Mouse (Mus musculus) ES-E14 (cell line): ENCODE results near the gene Fyn.

ENCODE experiments used
- CHD2 ChIP-seq: IDR thresholded peaks from 2 replicates; pipeline ENCODE4 v1.6.1; 2014; ENCODE audit warnings: mild to moderate bottlenecking, low read depth, low read length, inconsistent platforms
- MAFK ChIP-seq: IDR thresholded peaks from 2 replicates; pipeline ENCODE4 v1.6.1; 2014; ENCODE audit warnings: mild to moderate bottlenecking, low read depth, low read length, inconsistent platforms; ENCODE audit not compliant: insufficient read depth

- no peak for TF ChIP-seq MAFK
- no peak for TF ChIP-seq CHD2
Measured at GRCm38 (mm10) chr10:39368572-39369135, at the start of gene Fyn.
